Mouse (Mus musculus): Measurements from ENCODE around the gene Unc13a. TPM values are rescaled to one million over a fixed set of nuclear protein-coding genes. Genes with fewer than 3 reads are reported as not detected.

Unc13a gene
- polyA plus RNA-seq, 1 experiment from 2014 or later: 5.4 TPM

- no peaks in the 10 kb centered on the region for H3K36me3 ChIP-seq (ENCODE audit: control insufficient read depth, insufficient read depth, low read length)
- peaks cover 6% of the 10 kb centered on the region; the same call in 1 of the 2 replicates for H3K9me3 ChIP-seq (ENCODE audit: control insufficient read depth, low read length)
- H3K4me2 ChIP-seq: no peak overlapping the region
- H3K4me1 ChIP-seq (ENCODE audit: control insufficient read depth, insufficient read depth, low read length): no peaks in the 10 kb centered on the region
- 60% methylated on average over 8 of the region's 8 CpGs for WGBS
- H3K27ac ChIP-seq (ENCODE audit: low read depth, low read length): no peak overlapping the region
- H3K9ac ChIP-seq (ENCODE audit: low read length): no peak overlapping the region
- ATAC-seq (ENCODE audit: low FRiP score) (no peak), DNase-seq (ENCODE audit: low spot score, missing footprints) (no peak)
- H3K27me3 ChIP-seq (ENCODE audit: control insufficient read depth, insufficient read depth, low read length): peaks cover 18% of the 10 kb centered on the region; the same call in 1 of the 2 replicates
- no peak overlapping the region for H3K4me3 ChIP-seq (ENCODE audit: low read depth, low read length)
These were observed 34.1 kb downstream of the Unc13a start for GRCm38 (mm10) chr8:71637149-71638095.

DNA sequence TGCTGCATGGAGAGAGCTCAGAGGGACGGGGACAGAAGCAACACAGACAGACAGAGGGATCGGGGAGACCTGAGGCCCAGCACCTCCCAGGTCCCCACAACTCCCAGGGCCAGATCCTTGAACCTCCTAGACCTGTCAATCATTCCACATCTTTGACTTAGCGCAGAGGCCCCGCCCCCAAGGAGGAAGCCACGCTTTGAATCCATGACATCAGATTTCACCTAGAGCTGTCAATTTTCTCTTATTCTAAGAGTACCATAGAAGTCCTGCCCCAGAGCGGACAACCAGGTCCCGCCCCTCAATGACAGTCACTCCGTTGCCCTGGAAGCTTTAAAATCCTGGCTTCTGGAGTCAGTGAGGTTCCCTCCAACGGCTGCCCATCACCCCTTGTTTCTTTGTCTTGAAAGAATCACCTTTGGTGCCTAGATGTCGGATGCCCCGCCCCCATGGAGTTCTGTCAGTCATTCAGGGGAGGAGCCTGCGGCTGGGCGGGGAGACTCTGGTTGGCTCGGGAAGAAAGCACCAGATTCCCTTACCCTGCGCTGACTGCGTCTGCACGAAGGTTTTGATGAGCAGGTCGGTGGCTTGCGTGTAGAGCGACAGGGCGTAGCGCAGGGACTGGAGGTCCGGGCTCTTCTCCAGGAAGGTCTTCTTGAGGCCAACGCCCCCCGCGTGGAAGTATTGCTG lies 37.4 kb downstream of the Unc13a start:
- H3K27ac ChIP-seq (ENCODE audit: low read depth, low read length): no peak overlapping the region; the same call in 1 of the 2 replicates
- H3K4me3 ChIP-seq (ENCODE audit: low read depth, low read length): no peak overlapping the region
- WGBS: 3% methylated on average over 26 of the region's 26 CpGs
- peak overlapping the region; percentile 33; the same call in 1 of the 2 replicates for H3K9ac ChIP-seq (ENCODE audit: low read length)
- DNase-seq (ENCODE audit: low spot score, missing footprints): peak; percentile 93
- peaks cover 6% of the 10 kb centered on the region; the same call in 1 of the 2 replicates for H3K9me3 ChIP-seq (ENCODE audit: control insufficient read depth, low read length)
- H3K4me2 ChIP-seq: peak overlapping the region; percentile 34
- H3K27me3 ChIP-seq (ENCODE audit: control insufficient read depth, insufficient read depth, low read length): peaks cover 36% of the 10 kb centered on the region
- peaks cover 7% of the 10 kb centered on the region for H3K4me1 ChIP-seq (ENCODE audit: control insufficient read depth, insufficient read depth, low read length)
- H3K36me3 ChIP-seq (ENCODE audit: control insufficient read depth, insufficient read depth, low read length): no peaks in the 10 kb centered on the region
- peak; percentile 57 for ATAC-seq (ENCODE audit: low FRiP score)

GRCm38 (mm10) chr8:71633164-71633563 lies 38.4 kb downstream of the Unc13a start:
- no peak overlapping the region for H3K9ac ChIP-seq (ENCODE audit: low read length)
- no peaks in the 10 kb centered on the region for H3K36me3 ChIP-seq (ENCODE audit: control insufficient read depth, insufficient read depth, low read length)
- no peak overlapping the region for H3K27ac ChIP-seq (ENCODE audit: low read depth, low read length)
- peaks cover 36% of the 10 kb centered on the region for H3K27me3 ChIP-seq (ENCODE audit: control insufficient read depth, insufficient read depth, low read length)
- peaks cover 6% of the 10 kb centered on the region; the same call in 1 of the 2 replicates for H3K9me3 ChIP-seq (ENCODE audit: control insufficient read depth, low read length)
- ATAC-seq (ENCODE audit: low FRiP score) (no peak), DNase-seq (ENCODE audit: low spot score, missing footprints) (peak; percentile 88)
- H3K4me2 ChIP-seq: no peak overlapping the region
- H3K4me3 ChIP-seq (ENCODE audit: low read depth, low read length): no peak overlapping the region
- 7% methylated on average over 18 of the region's 22 CpGs for WGBS
- H3K4me1 ChIP-seq (ENCODE audit: control insufficient read depth, insufficient read depth, low read length): peaks cover 11% of the 10 kb centered on the region

DNA sequence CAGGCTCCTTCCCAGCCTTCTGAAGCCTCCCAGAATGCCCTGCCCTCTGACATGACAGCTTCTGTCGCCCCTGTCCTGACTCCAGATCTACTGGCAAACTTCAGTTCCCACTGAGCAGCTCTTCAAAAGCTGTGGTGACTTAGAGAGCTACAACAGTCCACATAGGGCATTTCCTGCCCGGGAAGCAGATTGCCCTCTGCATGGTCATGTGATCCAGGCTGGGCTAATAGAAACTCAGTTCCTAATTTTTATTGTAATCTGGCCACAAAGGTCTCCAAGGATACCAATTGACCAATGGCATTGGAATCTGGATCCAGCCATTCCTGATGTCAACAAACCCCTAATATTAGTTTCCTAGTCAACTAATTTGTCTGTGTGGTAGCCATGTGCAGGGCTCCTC lies 39.7 kb downstream of the Unc13a start:
- Histone ChIP-seq H3K27me3 (ENCODE audit: control insufficient read depth, insufficient read depth, low read length) (peaks cover 36% of the 10 kb centered on the region), H3K27ac (ENCODE audit: low read depth, low read length) (no peak overlapping the region), H3K4me3 (ENCODE audit: low read depth, low read length) (no peak overlapping the region), H3K36me3 (ENCODE audit: control insufficient read depth, insufficient read depth, low read length) (no peaks in the 10 kb centered on the region), H3K4me1 (ENCODE audit: control insufficient read depth, insufficient read depth, low read length) (peaks cover 11% of the 10 kb centered on the region), H3K9ac (ENCODE audit: low read length) (no peak overlapping the region), H3K9me3 (ENCODE audit: control insufficient read depth, low read length) (peaks cover 6% of the 10 kb centered on the region; the same call in 1 of the 2 replicates), H3K4me2 (no peak overlapping the region)
- WGBS: 63% methylated on average over 2 of the region's 2 CpGs
- ATAC-seq (ENCODE audit: low FRiP score) (no peak), DNase-seq (ENCODE audit: low spot score, missing footprints) (no peak)

DNA sequence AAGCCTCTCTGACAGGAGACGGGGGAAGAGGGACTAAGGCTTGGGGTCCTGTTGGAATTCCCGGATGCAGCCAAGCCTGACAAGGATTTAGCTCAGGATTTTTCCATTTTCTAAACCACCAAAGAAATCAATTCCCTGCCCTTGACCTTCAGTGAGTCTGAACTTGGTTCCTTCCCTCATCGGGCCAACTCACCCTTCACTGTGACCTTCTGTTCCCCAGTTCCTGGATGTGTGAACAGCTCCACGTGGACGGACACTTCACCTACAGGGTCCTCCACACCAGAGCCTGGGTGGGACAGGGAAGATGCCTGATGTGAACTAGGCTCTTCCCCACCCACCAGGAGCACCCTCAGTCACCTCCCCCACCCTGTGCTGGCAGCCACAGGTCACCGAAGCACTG lies 40.8 kb downstream of the Unc13a start:
- Histone ChIP-seq H3K27ac (ENCODE audit: low read depth, low read length) (no peak overlapping the region), H3K36me3 (ENCODE audit: control insufficient read depth, insufficient read depth, low read length) (no peaks in the 10 kb centered on the region), H3K4me3 (ENCODE audit: low read depth, low read length) (no peak overlapping the region), H3K27me3 (ENCODE audit: control insufficient read depth, insufficient read depth, low read length) (peaks cover 36% of the 10 kb centered on the region), H3K4me1 (ENCODE audit: control insufficient read depth, insufficient read depth, low read length) (peaks cover 11% of the 10 kb centered on the region), H3K4me2 (no peak overlapping the region), H3K9ac (ENCODE audit: low read length) (no peak overlapping the region), H3K9me3 (ENCODE audit: control insufficient read depth, low read length) (peaks cover 6% of the 10 kb centered on the region; the same call in 1 of the 2 replicates)
- 92% methylated on average over 6 of the region's 6 CpGs for WGBS
- no peak for DNase-seq (ENCODE audit: low spot score, missing footprints)
- no peak for ATAC-seq (ENCODE audit: low FRiP score)

- peak overlapping the region; percentile 91 for H3K4me2 ChIP-seq
- peak overlapping the region; percentile 47 for H3K9ac ChIP-seq (ENCODE audit: low read length)
- no peak overlapping the region for H3K27ac ChIP-seq (ENCODE audit: low read depth, low read length)
- H3K36me3 ChIP-seq (ENCODE audit: control insufficient read depth, insufficient read depth, low read length): no peaks in the 10 kb centered on the region; the same call in 1 of the 2 replicates
- no peak for DNase-seq (ENCODE audit: low spot score, missing footprints)
- peak overlapping the region; percentile 43 for H3K4me3 ChIP-seq (ENCODE audit: low read depth, low read length)
- H3K9me3 ChIP-seq (ENCODE audit: control insufficient read depth, low read length): peaks cover 6% of the 10 kb centered on the region; the same call in 1 of the 2 replicates
- peak; percentile 45 for ATAC-seq (ENCODE audit: low FRiP score)
- H3K27me3 ChIP-seq (ENCODE audit: control insufficient read depth, insufficient read depth, low read length): peaks cover 32% of the 10 kb centered on the region
- WGBS: 4% methylated on average over 25 of the region's 25 CpGs
- H3K4me1 ChIP-seq (ENCODE audit: control insufficient read depth, insufficient read depth, low read length): peaks cover 11% of the 10 kb centered on the region
These were observed 41.8 kb downstream of the Unc13a start for GRCm38 (mm10) chr8:71629781-71630212.

DNA sequence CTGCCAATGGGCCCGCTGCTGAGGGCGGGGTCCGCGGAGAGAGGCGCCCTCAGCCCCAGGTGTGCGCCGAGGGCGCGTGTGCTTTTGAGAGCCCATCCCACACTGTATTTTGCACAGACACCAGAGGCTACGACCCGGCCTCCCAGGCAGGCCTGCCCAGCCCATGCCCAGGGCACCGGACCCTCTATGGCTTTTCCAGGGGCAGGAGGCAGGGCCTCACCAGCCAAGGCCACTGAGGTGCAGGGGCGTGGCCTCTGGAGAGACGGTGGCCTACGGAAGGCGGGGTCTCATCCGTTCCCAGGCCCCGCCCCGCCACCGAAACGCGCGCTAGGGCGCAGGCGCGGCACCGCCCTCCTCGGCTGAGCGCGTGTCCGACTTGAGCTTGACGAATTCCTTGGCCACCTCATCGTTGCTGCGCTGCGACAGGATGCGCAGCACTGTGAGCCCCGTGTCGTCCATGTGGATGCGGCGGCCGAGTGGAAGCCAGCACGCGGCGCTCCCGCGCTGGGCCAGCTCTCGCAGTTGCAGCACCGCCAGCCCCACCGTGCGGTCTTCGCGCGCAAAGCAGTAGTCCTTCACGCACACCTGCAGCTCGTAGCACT lies 42.4 kb downstream of the Unc13a start:
- Histone ChIP-seq H3K4me2 (peak overlapping the region; percentile 91), H3K27ac (ENCODE audit: low read depth, low read length) (no peak overlapping the region), H3K4me1 (ENCODE audit: control insufficient read depth, insufficient read depth, low read length) (peaks cover 11% of the 10 kb centered on the region), H3K27me3 (ENCODE audit: control insufficient read depth, insufficient read depth, low read length) (peaks cover 31% of the 10 kb centered on the region), H3K9me3 (ENCODE audit: control insufficient read depth, low read length) (peaks cover 6% of the 10 kb centered on the region; the same call in 1 of the 2 replicates), H3K4me3 (ENCODE audit: low read depth, low read length) (peak overlapping the region; percentile 43), H3K36me3 (ENCODE audit: control insufficient read depth, insufficient read depth, low read length) (peaks cover 4% of the 10 kb centered on the region), H3K9ac (ENCODE audit: low read length) (peak overlapping the region; percentile 74)
- peak; percentile 99 for DNase-seq (ENCODE audit: low spot score, missing footprints)
- peak; percentile 91 for ATAC-seq (ENCODE audit: low FRiP score)
- WGBS: under 1% methylated on average over 55 of the region's 55 CpGs

- Histone ChIP-seq H3K9me3 (ENCODE audit: control insufficient read depth, low read length) (peaks cover 6% of the 10 kb centered on the region; the same call in 1 of the 2 replicates), H3K4me1 (ENCODE audit: control insufficient read depth, insufficient read depth, low read length) (peaks cover 11% of the 10 kb centered on the region), H3K4me3 (ENCODE audit: low read depth, low read length) (peak overlapping the region; percentile 43), H3K27me3 (ENCODE audit: control insufficient read depth, insufficient read depth, low read length) (peaks cover 25% of the 10 kb centered on the region), H3K4me2 (peak overlapping the region; percentile 91), H3K9ac (ENCODE audit: low read length) (peak overlapping the region; percentile 74), H3K36me3 (ENCODE audit: control insufficient read depth, insufficient read depth, low read length) (peaks cover 9% of the 10 kb centered on the region), H3K27ac (ENCODE audit: low read depth, low read length) (no peak overlapping the region)
- 8% methylated on average over 16 of the region's 16 CpGs for WGBS
- ATAC-seq (ENCODE audit: low FRiP score) (no peak), DNase-seq (ENCODE audit: low spot score, missing footprints) (peak; percentile 84)
These were observed 43.0 kb downstream of the Unc13a start for GRCm38 (mm10) chr8:71628396-71629095.

Measured in midbrain, embryonic 11.5 days (tissue).